Mouse (Mus musculus) bone marrow, adult 2 months (tissue): Measurements from ENCODE around the gene Trim63. TPM values are rescaled to one million over a fixed set of nuclear protein-coding genes. Genes with fewer than 3 reads are reported as not detected.
A peak's percentile ranks its signal among the peaks of the same experiment; 100 is the strongest.
"Not testable (repeated sequence)": the region's sequence is repeated elsewhere in the genome, so short reads cannot be mapped to it uniquely, and the experiment has no call there.

Experiments used
- H3K27ac ChIP-seq: fragments of 200-500 bp; 2 replicates; pipeline ENCODE4 v1.5.1; 2012; ENCODE audit warnings: low read depth, mild to moderate bottlenecking, control low read depth, inconsistent platforms, low read length; ENCODE audit not compliant: control insufficient read depth, poor library complexity, insufficient read depth
- H3K4me1 ChIP-seq: fragments of 200-500 bp; 2 replicates; pipeline ENCODE4 v1.6.1; 2011; ENCODE audit warnings: low read length; ENCODE audit not compliant: control insufficient read depth, insufficient read depth
- H3K4me3 ChIP-seq: fragments of 200-500 bp; replicated peaks from 2 replicates; pipeline ENCODE3; 2011; ENCODE audit warnings: mild to moderate bottlenecking, low read depth, low read length, control low read depth; ENCODE audit not compliant: control insufficient read depth
- CTCF ChIP-seq: fragments of 200-500 bp; IDR thresholded peaks from 2 replicates; pipeline ENCODE4 v1.5.1; 2011; ENCODE audit warnings: low read length, control low read depth; ENCODE audit not compliant: control insufficient read depth, insufficient read depth
- POLR2A ChIP-seq: fragments of 200-500 bp; IDR thresholded peaks from 2 replicates; pipeline ENCODE4 v1.6.1; 2011; ENCODE audit warnings: low read depth, mild to moderate bottlenecking, control low read depth, low read length, borderline replicate concordance; ENCODE audit not compliant: control insufficient read depth
- WGBS: fragments of 180-500 bp; shearing (Covaris S2); methylation state at CpG from one replicate; pipeline ENCODE4 v1.1.7; 2018; 5-methylcytosine and 5-hydroxymethylcytosine counted together
- polyA plus RNA-seq: library from polyadenylated mRNA; stranded (reverse); fragments of >200 nt; gene quantifications from 2 replicates; pipeline ENCODE4 v1.2.4, GENCODE M21; 2011; ENCODE audit warnings: low replicate concordance; ENCODE audit not compliant: missing spikeins, insufficient read depth, insufficient read length

The Trim63 gene
- polyA plus RNA-seq, result 1.1 TPM in 1 of 2 replicates, not detected in the other

DNA sequence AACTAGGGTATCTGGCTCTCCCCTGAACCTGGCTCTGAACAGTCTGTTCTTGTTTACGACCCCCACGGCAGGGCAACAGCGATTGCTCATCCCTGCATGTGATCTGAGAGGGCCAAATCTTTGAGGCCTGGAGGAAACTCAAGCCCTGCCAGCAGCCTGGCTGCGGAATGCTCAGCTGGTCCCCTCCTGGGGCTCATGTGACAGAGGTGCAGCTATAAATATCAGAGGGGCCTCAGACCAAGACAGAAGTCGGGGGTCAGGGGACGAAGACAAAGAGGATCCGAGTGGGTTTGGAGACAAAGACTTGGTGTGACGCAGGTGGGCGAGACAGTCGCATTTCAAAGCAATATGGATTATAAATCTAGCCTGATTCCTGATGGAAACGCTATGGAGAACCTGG, at the start of gene Trim63:
Gene Trim63, plus strand, starts transcription at position 245 of the 400 bp plus-strand sequence.
- TF ChIP-seq CTCF (no peak), POLR2A (no peak)
- whole genome bisulfite sequencing, result 64% methylated on average over 11 of the region's 11 CpGs
- Histone ChIP-seq H3K4me1 (no peaks in the 10 kb centered on the region; the same call in 1 of the 2 replicates), H3K4me3 (no peak within 1 kb of the TSS), H3K27ac (no peak within 1 kb of the TSS)

DNA sequence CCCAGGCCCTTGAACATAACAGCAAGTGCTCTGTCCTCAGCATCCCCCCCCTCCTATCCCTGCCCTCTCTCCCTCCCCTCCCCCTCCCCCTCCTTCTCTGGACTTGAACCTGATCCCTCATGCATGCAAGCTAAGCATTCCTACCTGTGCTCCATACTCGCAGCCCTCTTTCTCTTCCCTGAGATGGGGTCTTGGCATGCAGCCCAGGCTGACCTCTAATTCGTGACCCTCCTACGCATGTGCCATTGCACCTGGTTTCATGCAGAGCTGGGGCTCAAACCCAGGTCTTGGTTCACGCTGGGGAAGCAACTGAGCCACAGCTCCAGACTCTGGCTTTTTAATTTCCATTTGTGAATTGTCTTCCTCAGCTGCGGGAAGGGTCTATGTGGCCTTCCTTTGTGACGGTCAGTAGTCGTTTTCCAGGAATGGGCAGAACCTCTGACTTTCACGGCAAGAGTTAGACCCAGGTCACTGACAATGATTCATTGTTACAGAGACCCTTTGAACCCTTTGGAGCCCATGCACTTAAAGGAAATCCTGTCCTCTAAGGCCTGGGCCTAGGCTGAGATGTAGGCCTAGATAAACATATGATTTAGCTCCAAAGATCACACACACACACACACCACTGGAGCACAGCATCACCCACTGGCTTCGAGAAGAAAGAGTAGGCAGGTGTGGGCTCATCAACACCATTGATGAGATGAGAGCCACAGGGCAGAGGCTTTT, 48.9 kb upstream of the Trim63 start:
- TF ChIP-seq CTCF (no peak), POLR2A (no peak)
- no peaks in the 10 kb centered on the region for H3K4me1 ChIP-seq
- 77% methylated on average over 9 of the region's 9 CpGs for WGBS
- H3K27ac ChIP-seq, result no peak overlapping the region
- H3K4me3 ChIP-seq, result no peak overlapping the region

DNA sequence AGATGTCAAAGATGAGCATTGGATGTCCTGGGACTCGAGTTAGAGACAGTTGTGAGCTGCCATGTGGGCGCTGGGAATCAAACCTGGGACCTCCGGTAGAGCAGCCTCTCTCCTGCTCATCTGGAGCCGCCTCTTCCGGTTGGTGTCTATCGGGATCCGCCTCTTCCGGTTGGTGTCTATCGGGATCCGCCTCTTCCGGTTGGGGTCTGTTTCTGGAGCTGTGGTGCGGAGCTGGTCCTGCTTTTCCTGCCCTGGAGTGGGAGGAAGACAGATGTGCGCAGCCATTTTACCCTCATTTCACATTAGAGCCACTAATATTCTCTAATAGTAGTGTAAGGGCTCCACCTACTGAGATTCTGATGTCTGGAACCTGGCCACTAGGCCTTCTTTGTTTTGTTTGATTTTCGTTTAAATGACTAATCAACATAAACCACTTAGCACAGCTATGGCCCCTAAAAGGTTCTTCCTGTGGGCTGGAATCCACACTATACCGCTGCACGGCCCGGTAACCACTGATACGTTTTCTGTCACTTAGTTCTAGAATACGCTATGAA, 46.7 kb upstream of the Trim63 start:
- no peak overlapping the region for H3K27ac ChIP-seq
- no peaks in the 10 kb centered on the region; the same call in 1 of the 2 replicates for H3K4me1 ChIP-seq
- whole genome bisulfite sequencing, result 55% methylated on average over 19 of the region's 19 CpGs
- no peak overlapping the region for H3K4me3 ChIP-seq
- TF ChIP-seq CTCF, result no peak
- no peak for TF ChIP-seq POLR2A

DNA sequence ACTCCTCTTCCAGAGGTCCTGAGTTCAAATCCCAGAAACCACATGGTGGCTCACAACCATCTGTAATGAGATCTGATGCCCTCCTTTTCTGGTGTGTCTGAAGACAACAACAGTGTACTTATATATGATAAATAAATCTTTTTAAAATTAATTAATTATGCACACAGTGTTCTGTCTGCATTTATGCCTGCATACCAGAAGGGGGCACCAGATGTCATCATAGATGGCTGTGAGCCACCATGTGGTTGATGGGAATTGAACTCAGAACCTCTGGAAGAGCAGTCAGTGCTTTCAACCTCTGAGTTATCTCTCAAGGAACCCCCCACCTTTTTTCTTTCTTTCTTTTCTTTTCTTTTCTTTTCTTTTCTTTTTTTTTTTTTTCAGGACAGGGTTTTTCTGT, 45.3 kb upstream of the Trim63 start:
- not testable (repeated sequence) for H3K4me1 ChIP-seq, H3K27ac ChIP-seq, H3K4me3 ChIP-seq
- 0 out of 2 replicates have a peak, but pooled peaks have one; percentile 18 for TF ChIP-seq CTCF

DNA sequence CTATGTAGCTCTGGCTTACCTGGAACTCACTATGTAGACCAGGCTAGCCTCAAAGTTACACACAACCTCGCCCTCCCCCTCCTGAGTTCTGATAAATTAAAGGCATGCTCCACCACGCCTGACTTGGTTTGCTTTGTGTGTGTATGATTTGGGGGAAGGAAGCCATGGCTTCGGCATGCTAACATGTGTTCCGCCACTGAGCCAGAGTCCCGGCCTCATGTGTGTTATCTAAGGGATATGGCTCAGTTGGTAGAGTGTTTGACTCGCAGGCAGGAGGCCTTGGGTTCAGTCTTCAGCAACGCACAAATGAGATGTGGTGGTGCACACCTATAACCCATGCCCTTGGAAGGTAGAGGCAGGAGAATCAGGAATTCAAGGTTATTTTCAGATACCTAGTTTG, 42.9 kb upstream of the Trim63 start:
- H3K27ac ChIP-seq, result no peak overlapping the region
- whole genome bisulfite sequencing, result 78% methylated on average over 7 of the region's 7 CpGs
- H3K4me1 ChIP-seq, result no peaks in the 10 kb centered on the region; the same call in 1 of the 2 replicates
- H3K4me3 ChIP-seq, result no peak overlapping the region
- no peak for TF ChIP-seq POLR2A

DNA sequence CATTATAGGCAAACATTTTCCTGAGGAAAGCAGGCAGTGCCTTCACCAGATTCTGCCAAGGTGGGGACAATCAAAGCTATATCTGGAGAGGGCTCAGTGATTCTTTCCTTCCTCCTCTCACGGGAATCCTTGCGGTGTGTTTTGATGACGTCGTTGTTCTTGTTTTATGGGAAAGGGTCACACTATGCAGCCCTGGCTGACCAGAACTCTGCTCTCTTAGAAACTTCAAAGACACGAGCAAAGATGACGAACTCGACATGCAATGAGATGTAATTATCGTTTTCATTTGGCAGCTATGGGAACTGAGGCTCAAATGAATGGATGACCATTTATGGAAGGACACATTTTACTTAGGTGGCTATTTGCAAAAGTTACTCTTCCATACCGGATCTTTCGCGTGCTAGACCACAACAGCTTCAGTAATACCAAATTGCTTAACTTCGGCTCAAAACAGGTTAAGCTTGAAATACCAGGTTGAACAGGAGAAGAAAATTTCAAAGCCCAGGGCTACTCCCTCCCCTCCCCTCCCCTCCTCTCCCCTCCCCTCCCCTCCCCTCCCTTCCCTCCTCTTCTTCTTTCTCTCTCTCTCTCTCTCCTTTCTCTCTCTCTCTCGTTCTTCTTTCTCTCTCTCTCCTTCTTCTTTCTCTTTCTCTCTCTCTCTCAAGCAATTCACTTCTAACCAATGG, 42.0 kb upstream of the Trim63 start:
- H3K4me3 ChIP-seq, result peak overlapping the region; percentile 16
- 2% methylated on average over 13 of the region's 13 CpGs for WGBS
- peak overlapping the region; percentile 36 for H3K27ac ChIP-seq
- H3K4me1 ChIP-seq, result no peaks in the 10 kb centered on the region; the same call in 1 of the 2 replicates
- TF ChIP-seq CTCF, result no peak
- no peak for TF ChIP-seq POLR2A

DNA sequence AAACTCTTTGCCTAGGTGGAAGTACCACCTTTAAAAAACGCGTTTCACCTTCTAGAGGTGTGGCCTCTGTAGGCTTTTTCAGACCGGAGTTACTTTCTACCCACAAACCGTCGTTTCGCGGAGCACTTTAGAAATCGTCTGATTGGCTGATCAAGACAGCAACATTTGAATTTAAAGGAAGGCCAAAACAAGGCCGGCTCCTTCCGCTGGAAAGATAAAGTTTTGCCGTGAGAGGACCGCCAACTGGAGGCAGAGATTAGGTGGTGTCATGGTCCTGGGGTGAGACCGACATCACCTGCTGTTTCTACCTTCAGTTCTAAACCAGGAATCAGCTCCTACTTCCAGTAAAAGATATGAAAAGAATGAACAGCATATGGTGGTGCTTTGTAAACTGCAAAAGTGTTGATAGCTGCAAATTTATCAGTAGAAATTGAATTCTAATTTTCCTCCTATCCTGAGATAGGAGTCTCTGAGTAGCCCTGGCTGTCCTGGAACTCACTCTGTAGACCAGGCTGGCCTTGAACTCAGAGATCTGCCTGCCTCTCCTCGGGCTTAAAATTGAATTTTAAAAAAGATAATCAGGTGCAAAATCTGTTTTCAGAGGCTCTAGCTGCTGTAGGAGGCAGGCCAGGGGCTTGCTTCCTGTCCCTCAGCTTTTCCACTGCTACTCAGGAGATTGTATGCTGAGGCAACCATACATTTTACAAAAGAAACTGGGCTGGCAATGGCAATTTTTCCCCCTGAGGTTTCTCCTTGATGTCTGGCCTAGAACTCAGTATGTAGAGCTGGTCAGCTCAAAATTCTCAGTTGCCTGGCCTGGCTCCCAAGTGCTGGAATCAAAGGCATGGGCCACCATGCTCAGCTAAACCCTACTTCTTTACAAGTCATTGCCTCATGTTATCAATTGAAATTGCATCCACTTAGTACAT, 41.2 kb upstream of the Trim63 start:
- Histone ChIP-seq H3K4me3 (peak overlapping the region; percentile 27), H3K4me1 (no peaks in the 10 kb centered on the region; the same call in 1 of the 2 replicates), H3K27ac (peak overlapping the region; percentile 36)
- WGBS, result under 1% methylated on average over 14 of the region's 14 CpGs
- TF ChIP-seq CTCF (no peak), POLR2A (no peak)

DNA sequence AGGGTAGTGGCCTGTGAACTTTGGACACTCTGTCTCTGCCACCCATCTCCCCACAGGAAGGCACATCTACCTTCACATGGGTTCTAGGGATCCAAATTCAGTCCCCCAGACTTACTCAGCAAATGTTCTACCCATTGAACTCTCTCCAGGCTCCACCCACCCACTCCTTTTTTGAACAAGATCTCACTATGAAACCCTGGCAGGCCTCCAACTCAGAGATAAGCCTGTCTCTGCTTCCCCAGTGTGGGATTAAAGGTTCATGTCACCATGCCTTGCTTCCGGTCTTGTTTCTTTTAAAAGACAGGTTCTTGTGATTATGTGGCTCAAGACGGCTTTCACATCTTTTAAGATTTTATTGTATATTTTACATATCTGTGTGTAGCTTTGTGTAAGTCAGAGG, 30.0 kb upstream of the Trim63 start:
- Histone ChIP-seq H3K27ac (no peak overlapping the region), H3K4me1 (peaks cover 2% of the 10 kb centered on the region; the same call in 1 of the 2 replicates), H3K4me3 (no peak overlapping the region)
- TF ChIP-seq CTCF (no peak), POLR2A (no peak)
- WGBS, result 60% methylated on average over 2 of the region's 2 CpGs
